Mouse (Mus musculus) liver, postnatal 0 days (tissue): ENCODE measurements at regions not wholly inside any gene's neighbourhood (a gene's known extent, or its start where the extent isn't known, plus 50 kb on each side); places are given as distances from the start of the nearest gene placed in this dataset.

Experiments used
- CTCF ChIP-seq: sonication (generic); IDR thresholded peaks from 2 replicates; pipeline ENCODE4 v1.5.1; 2016; ENCODE audit warnings: antibody characterized with exemption, low read depth
- EP300 ChIP-seq: IDR thresholded peaks from 2 replicates; pipeline ENCODE4 v1.6.1; 2016; ENCODE audit warnings: antibody characterized with exemption, low read depth, mild to moderate bottlenecking

DNA sequence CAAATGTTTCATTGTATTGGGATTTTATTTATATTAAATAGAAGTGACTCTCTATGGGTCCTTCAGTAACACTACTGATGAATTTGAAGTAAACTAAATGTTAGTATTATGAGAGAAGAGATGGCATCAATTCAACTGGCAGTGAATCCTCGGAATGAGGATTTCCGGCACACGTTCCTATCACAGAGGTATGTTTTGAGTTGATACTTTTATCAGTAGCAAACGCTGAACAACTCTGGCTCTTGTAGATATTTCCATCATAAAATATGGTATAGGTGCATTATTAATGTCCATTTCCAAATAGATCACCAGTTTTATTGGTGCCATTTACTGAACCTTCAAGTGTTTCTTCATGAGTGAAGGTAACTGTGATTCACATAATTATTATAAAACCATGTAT, 123.7 kb upstream of the Syt1 start:
- TF ChIP-seq CTCF, result no peak
- TF ChIP-seq EP300, result no peak
